Mouse (Mus musculus) cerebellum, adult 2 months (tissue): ENCODE measurements around the gene Vma21-ps.

Source experiments
- CTCF ChIP-seq: fragments of 200-500 bp; IDR thresholded peaks from 2 replicates; pipeline ENCODE4 v1.5.1; 2011; ENCODE audit warnings: low read depth, mild to moderate bottlenecking, control low read depth, low read length, moderate library complexity, borderline replicate concordance; ENCODE audit not compliant: insufficient read depth
- POLR2A ChIP-seq: fragments of 200-500 bp; IDR thresholded peaks from 2 replicates; pipeline ENCODE4 v1.6.1; 2011; ENCODE audit warnings: low read length, control low read depth, borderline replicate concordance; ENCODE audit not compliant: insufficient read depth

DNA sequence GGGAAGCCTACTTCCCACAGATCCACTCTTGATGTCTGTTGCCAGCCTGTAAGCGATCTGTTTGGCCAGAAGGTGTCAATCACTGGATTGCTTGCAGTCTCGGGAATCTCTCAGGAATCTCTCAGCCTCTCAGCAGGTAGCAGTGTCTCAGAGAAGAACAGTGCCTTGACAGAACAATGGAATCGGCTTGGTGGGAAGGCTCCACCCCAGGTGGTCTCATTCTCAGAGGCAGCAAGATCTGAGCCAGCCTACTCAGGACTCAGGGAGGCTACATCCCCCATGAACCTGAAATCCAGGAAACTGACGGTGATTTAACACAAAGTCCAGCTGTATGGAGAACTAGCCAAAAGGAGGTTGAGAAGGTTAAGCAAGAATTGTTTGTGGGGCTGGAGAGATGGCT lies 20.5 kb upstream of the Vma21-ps start:
- no peak for TF ChIP-seq CTCF
- no peak for TF ChIP-seq POLR2A
